Mouse (Mus musculus) liver, embryonic 14.5 days (tissue): ENCODE results near the gene Kmo. TPM values are rescaled to one million over a fixed set of nuclear protein-coding genes. Genes with fewer than 3 reads are reported as not detected.
A peak's percentile ranks its signal among the peaks of the same experiment; 100 is the strongest.

Experiments used
- ATAC-seq: fragments of 200-750 bp; cut with Nextera tagmentation; 2 replicates; pipeline ENCODE4 v1.8.0; 2017; ENCODE audit warnings: moderate number of reproducible peaks, mild to moderate bottlenecking, moderate library complexity; ENCODE audit not compliant: insufficient read depth
- DNase-seq, 3 experiments: peaks; one replicate each; pipeline ENCODE4 v3.0.0-alpha.2; 2012 to 2013; ENCODE audit warnings: low read depth in 3 of 3, low spot score in 3 of 3
- H3K27ac ChIP-seq: fragments of 300-500 bp; sonication (generic); 2 replicates; pipeline ENCODE4 v1.5.1; 2014; ENCODE audit warnings: moderate library complexity, mild to moderate bottlenecking, control low read depth, inconsistent platforms
- H3K27me3 ChIP-seq: fragments of 300-500 bp; sonication (generic); 2 replicates; pipeline ENCODE4 v1.6.1; 2014; ENCODE audit warnings: mild to moderate bottlenecking, low read length, moderate library complexity; ENCODE audit not compliant: control insufficient read depth, insufficient read depth
- H3K36me3 ChIP-seq: fragments of 300-500 bp; sonication (generic); replicated peaks from 2 replicates; pipeline ENCODE4 v1.6.1; 2014; ENCODE audit warnings: low read depth; ENCODE audit not compliant: control insufficient read depth, insufficient read depth
- H3K4me1 ChIP-seq, 2 experiments: fragments of 200-500 bp in 1 of 2; fragments of 300-500 bp in 1 of 2; sonication (generic) in 1 of 2; replicated peaks; 2 replicates each; pipeline ENCODE4 v1.6.1; 2012 to 2014; ENCODE audit warnings: antibody characterized with exemption in 1 of 2, inconsistent platforms in 1 of 2, low read length in 1 of 2; ENCODE audit not compliant: control insufficient read depth in 2 of 2, insufficient read depth in 2 of 2
- H3K4me2 ChIP-seq: fragments of 300-500 bp; sonication (generic); 2 replicates; pipeline ENCODE4 v1.6.1; 2014; ENCODE audit warnings: low read depth, mild to moderate bottlenecking, control low read depth, moderate library complexity
- H3K4me3 ChIP-seq, 2 experiments: fragments of 200-500 bp in 1 of 2; fragments of 300-500 bp in 1 of 2; sonication (generic) in 1 of 2; 2 replicates each; pipeline ENCODE4 v1.5.1; 2012 to 2014; ENCODE audit warnings: low read depth in 2 of 2, low read length in 2 of 2, mild to moderate bottlenecking in 2 of 2, control low read depth in 1 of 2, inconsistent platforms in 1 of 2, moderate library complexity in 1 of 2; ENCODE audit not compliant: insufficient read depth in 1 of 2
- H3K9ac ChIP-seq: fragments of 300-500 bp; sonication (generic); replicated peaks from 2 replicates; pipeline ENCODE4 v1.6.1; 2014; ENCODE audit warnings: mild to moderate bottlenecking, control low read depth, moderate library complexity
- H3K9me3 ChIP-seq: fragments of 300-500 bp; sonication (generic); 2 replicates; pipeline ENCODE4 v1.6.1; 2016; ENCODE audit warnings: low read length, mixed read lengths; ENCODE audit not compliant: control insufficient read depth
- CTCF ChIP-seq: IDR thresholded peaks from 2 replicates; pipeline ENCODE4 v1.5.1; 2016; ENCODE audit warnings: antibody characterized with exemption, low read depth, control low read depth
- EP300 ChIP-seq: IDR thresholded peaks from 2 replicates; pipeline ENCODE4 v1.6.1; 2016; ENCODE audit warnings: antibody characterized with exemption, low read depth
- WGBS: fragments of 180-500 bp; shearing (Covaris S2); extraction: QIAGEN DNeasy Blood & Tissue Kit; methylation state at CpG from one replicate; pipeline ENCODE4 v1.1.7; 2014; ENCODE audit not compliant: insufficient replicate concordance; 5-methylcytosine and 5-hydroxymethylcytosine counted together
- polyA plus RNA-seq, 2 experiments: library from polyadenylated mRNA; depleted of rRNA in 1 of 2; stranded (reverse) in 1 of 2; unstranded in 1 of 2; fragments of >200 nt; fragmentation: Nextera tagmentation in 1 of 2; extraction: Ambion mirVana in 1 of 2; gene quantifications; 2 replicates each; pipeline versions ENCODE4 v1.2.1 to v1.2.3; 2012 to 2014

Gene Kmo
- polyA plus RNA-seq, 2 experiments = 5.8 to 9.4 TPM

DNA sequence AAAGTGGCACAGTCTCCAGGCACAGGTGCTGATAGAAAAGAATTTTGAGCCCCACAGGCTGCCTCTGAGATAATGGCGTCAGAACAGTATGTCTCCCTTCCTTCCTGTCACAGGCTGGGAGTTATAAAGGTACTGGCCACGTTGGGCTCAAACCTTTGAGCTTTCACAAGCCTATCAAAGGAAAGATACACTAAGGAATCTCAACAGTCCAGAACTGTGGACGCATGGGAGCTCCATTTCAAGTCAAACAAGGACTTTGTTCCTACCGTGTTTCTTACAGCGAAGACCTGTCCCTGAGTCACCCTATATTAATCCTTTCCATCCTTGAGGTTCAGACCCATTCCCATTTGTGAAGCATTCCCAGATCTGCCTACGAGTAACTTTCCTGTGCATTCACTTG is 57.3 kb downstream of the Kmo start:
- Histone ChIP-seq H3K4me2 (no peak overlapping the region), H3K9me3 (no peaks in the 10 kb centered on the region), H3K9ac (no peak overlapping the region), H3K4me3 (no peak overlapping the region), H3K27ac (no peak overlapping the region), H3K36me3 (no peaks in the 10 kb centered on the region), H3K4me1 (no peaks in the 10 kb centered on the region), H3K27me3 (no peaks in the 10 kb centered on the region)
- DNase-seq (no peak), ATAC-seq (no peak)
- no peak for TF ChIP-seq CTCF
- no peak for TF ChIP-seq EP300
- 56% methylated on average over 6 of the region's 6 CpGs for WGBS

DNA sequence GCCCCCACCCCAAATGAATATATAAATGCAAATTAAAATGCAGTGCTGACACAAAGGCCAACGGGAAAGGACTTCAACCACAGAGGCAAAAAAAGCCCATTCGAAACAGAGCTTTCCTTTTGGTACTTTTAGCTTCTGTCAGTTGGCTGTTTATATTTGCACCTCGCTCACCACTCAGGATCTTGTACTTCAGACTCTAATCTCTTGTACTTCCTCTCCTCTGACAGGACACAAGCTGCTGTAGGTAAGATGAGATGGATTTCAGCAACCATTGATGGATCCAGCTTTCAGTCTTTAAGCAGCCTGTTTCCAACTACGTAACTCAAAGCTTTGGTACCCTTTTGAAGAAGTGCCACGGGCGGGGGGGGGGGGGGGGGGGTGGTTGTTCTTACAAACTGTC is 60.8 kb downstream of the Kmo start:
- Histone ChIP-seq H3K9ac (no peak overlapping the region), H3K4me1 (no peaks in the 10 kb centered on the region), H3K27ac (no peak overlapping the region), H3K36me3 (no peaks in the 10 kb centered on the region), H3K4me3 (no peak overlapping the region), H3K9me3 (no peaks in the 10 kb centered on the region), H3K4me2 (no peak overlapping the region), H3K27me3 (no peaks in the 10 kb centered on the region)
- TF ChIP-seq CTCF = no peak
- no peak for TF ChIP-seq EP300
- ATAC-seq (no peak), DNase-seq (no peak)
- 51% methylated on average over 6 of the region's 6 CpGs for WGBS

DNA sequence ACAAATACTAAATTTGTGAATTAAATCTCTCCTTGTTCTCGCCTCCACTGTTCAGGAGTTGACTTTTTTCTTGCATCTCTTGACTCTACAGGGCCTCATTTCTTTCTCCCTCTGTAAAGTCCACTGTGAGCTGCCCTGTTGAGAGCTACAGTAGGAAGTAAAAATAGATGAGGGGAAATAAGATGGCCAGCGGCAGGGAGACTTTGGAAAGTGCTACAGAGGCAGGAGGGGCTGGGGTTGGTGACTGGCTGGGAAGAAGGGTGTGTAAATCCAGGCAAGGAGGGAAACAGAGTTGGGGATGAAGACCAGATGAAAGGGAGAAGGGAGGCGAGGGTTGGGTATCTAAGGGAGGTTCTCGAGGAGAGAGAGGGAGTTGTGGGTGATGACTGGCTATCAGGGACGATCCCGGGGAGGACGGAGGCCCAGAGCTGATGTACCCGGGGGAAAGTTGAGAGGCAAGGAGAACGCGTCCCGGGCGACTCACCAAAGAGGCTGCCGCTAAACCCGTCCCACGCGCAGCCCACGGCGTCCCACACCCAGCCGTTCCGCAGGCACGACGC is 71.6 kb downstream of the Kmo start:
- H3K36me3 ChIP-seq = no peaks in the 10 kb centered on the region
- H3K4me1 ChIP-seq = peaks cover 6 to 10% of the 10 kb centered on the region in 2 experiments
- no peak for TF ChIP-seq CTCF
- no peak for TF ChIP-seq EP300
- peak; percentile 0; the same call in 1 of the 2 replicates for ATAC-seq
- peak overlapping the region; percentile 75 for H3K9ac ChIP-seq
- peak in 1 of 3 experiments; percentile 14 for DNase-seq
- no peaks in the 10 kb centered on the region for H3K27me3 ChIP-seq
- peak overlapping the region; percentile 93 for H3K4me2 ChIP-seq
- no peaks in the 10 kb centered on the region for H3K9me3 ChIP-seq
- peak overlapping the region; percentile 77 to 90 for H3K4me3 ChIP-seq
- peak overlapping the region; percentile 7; the same call in 1 of the 2 replicates for H3K27ac ChIP-seq
- WGBS = 2% methylated on average over 22 of the region's 22 CpGs

GRCm38 (mm10) chr1:175692246-175692996 is 72.2 kb downstream of the Kmo start, which contains the start of the genes Opn3 and Chml:
TSS of gene Opn3 (minus strand) at chr1:175692776.
TSS of gene Chml (minus strand) at chr1:175692901.
- Histone ChIP-seq H3K9ac (peak within 1 kb of the TSS; percentile 75), H3K9me3 (no peaks in the 10 kb centered on the region), H3K4me1 (peaks cover 6 to 10% of the 10 kb centered on the region in 2 experiments), H3K4me2 (peak within 1 kb of the TSS; percentile 93), H3K36me3 (no peaks in the 10 kb centered on the region), H3K4me3 (peak within 1 kb of the TSS; percentile 77 to 90), H3K27ac (peak within 1 kb of the TSS; percentile 7), H3K27me3 (no peaks in the 10 kb centered on the region)
- ATAC-seq (peak; percentile 95), DNase-seq (peak; percentile 95 to 97 (median 97))
- TF ChIP-seq EP300 (no peak), CTCF (no peak)
- under 1% methylated on average over 62 of the region's 73 CpGs for WGBS

DNA sequence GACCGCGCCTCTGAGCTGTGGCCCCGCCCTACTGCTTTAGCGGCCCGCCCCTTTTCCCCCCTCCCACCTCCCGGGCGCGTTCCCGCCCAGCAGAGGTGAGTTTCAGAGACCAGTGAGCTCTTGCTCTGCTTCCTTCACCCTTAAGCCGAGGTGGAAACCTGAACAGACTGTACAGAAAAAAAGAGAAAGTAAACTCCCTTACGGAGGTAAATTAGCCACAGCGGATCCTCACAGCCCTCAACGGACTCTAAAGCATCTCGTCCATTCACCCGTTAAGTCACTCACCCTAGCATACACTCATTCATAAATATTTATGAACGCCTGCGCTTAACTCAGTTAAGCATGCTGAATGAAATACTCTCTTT is 72.8 kb downstream of the Kmo start:
- DNase-seq (no peak), ATAC-seq (no peak; the same call in 1 of the 2 replicates)
- peak overlapping the region; percentile 93 for H3K4me2 ChIP-seq
- peak overlapping the region; percentile 67 for H3K9ac ChIP-seq
- H3K27me3 ChIP-seq = no peaks in the 10 kb centered on the region
- peak overlapping the region; percentile 63 to 77 for H3K4me3 ChIP-seq
- TF ChIP-seq CTCF (no peak), EP300 (no peak)
- WGBS = 2% methylated on average over 17 of the region's 17 CpGs
- no peak overlapping the region for H3K27ac ChIP-seq
- H3K4me1 ChIP-seq = peaks cover 6 to 10% of the 10 kb centered on the region in 2 experiments
- no peaks in the 10 kb centered on the region for H3K36me3 ChIP-seq
- H3K9me3 ChIP-seq = no peaks in the 10 kb centered on the region
